Mouse (Mus musculus) cerebellum, postnatal 36 days (tissue): ENCODE measurements around the gene Gm10190.
"Not testable (repeated sequence)": the region's sequence is repeated elsewhere in the genome, so short reads cannot be mapped to it uniquely, and the experiment has no call there.

ENCODE experiments used
- DNase-seq, 2 experiments: peaks; one replicate each; pipeline ENCODE4 v3.0.0; 2021 to 2022; ENCODE audit warnings: mixed read lengths in 2 of 2

Gm10190 gene

DNA sequence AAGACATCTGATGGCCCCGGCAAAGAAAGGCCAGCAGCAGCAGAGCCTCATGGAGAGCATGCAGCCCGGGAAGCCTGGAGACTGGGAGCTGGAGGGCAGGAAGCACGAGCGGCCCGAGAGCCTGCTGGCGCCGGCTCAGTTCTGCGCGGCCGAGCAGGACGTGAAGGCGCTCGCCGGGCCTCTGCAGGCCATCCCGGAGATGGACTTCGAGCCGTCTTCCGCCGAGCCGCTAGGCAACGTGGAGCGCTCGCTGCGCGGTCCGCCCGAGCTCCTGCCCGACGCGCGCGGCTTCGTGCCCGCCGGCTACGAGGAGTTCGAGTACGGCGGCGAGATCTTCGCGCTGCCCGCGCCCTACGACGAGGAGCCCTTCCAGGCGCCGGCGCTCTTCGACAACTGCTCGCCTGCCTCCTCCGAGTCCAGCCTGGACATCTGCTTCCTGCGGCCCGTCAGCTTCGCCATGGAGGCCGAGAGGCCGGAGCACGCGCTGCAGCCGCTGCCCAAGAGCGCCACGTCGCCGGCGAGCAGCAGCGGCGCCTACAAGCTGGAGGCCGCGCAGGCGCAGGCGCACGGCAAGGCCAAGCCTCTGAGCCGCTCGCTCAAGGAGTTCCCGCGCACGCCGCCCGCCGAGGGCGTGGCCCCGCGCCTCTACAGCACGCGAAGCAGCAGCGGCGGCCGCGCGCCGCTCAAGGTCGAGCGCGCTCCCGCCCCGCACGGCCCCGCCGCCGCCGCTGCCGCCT, at the start of gene Gm10190:
Gene Gm10190, minus strand, starts transcription at position 553 of the 737 bp plus-strand sequence.
- peak; percentile 77 to 85 for DNase-seq

DNA sequence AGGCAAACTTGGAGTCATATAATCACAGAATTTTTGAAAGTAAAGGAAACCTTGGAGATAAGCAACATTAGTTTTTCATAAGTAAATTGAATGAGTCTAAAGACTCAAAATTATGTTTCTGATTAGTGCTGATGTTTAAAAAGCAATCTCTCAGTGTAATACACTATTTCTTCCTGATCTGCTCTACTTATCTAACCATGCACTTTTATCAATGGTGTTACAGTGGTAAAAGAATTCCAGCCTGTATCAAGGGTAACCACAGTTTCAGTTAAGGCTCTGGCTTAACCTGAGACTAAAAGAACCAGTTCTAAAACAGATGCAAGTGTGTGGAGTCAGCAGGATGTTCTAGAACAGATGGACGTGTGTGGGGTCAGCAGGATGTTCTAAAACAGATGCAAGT, 47.7 kb upstream of the Gm10190 start:
- DNase-seq: no peak

DNA sequence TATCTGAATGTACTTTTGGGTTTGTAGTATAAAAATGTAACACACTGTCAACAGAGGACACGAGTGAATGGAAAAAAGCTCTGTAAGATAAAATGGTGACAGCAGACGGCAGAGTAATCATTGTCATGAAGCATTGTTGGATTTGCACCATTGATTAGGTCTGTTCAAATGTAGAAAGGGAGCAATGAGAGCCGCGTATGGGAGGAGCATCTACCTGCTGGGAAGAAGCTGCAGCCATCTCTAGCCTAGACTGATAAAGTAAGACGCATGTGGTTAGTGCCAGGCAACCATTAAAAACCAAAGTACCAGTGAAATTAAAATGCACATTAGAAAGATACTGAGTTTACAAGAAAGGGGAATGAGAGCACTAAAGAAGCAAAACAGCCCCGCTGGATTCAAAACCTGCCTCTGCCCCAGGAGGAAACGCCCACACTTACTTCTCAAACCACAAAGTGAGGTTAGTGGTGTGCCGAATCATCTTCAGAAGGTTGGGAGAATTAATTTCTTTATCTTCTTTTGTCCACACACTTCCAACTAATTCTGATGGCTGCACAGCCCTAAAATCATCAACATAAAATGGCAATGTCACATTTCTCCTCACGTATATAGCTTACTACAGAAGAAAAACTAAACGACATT, 45.4 kb upstream of the Gm10190 start:
- no peak for DNase-seq

DNA sequence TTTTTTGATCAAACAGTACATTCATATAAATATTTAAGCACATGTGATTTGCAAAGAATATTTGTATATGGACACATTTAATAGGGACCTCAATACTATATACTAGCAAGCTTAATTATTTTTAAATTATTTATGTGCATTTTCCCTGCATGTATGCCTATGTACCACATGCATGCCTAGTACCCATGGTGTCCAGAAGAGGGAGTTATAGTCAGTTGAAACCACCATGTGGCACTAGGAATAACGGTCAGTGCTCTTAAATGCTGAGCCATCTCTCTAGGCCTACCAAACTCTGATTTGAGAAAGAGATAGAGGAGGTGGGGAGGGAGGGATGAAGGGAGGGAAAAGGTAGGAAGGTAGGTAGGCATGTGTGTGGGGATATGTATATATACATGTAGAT, 37.8 kb upstream of the Gm10190 start:
- DNase-seq: no peak

DNA sequence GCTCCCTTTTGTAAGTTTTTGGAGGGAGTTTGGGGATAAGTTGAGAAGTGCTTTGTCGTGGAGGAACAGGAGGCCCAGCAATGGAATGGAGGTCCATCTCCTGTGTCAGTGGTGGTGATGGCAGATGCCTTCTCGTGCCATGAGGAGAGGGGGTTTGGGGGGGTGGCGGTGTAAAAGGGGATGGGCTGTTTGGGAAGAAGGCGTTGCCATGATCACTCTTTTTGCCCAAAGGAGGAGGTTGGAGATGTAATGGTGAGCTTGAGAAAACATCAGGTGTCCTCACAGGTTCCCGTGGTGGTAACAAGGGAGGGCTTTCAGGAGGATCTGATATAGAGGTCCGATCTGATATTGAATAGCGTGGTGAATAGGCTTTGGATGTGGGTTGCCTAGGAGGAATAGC, 24.9 kb upstream of the Gm10190 start:
- no peak for DNase-seq

DNA sequence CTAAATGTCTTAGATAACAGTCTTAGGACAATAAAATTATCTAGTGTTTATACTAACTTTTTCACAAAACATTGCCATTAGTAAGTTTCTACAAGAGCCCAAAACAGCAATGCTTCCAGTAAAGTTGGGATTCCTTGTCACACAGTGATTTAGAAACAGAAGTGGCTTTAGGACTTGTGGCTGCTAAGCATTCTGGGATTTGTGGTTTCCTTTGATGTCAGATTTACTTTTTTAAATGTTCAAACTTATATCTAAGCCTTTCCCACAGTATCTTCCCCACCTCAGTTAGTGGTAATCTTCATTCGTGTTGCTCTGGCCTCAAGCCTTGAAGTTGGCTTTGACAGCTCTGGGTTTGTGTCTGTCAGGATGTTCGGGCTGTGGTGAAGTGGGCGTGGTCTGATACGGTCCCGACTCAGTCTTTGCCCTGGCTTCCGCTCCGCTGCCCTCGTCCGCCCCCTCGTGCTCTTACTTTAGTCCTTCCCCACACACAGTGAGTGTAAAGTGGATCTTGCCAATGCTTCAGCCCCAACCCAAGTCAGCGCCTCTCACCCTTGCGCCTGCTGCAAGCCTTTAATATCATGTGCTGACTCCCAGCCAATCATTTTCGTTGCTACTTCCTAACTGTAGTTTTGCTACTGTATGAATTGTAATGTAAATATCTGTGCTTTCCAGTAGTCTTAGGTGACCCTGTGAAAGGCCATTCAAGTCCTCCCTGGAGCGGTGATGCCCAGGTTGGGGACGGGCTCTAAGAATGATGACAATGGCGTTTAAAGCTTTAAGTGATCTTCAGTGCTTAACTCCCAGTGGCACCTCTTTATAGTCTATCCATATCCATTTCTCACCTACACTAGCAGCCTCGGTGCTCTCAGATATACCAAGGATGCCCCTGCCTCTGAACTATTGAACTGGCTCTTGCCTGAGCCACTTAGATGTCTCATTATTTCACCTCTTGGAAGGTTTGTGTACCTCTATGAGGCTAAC, 18.4 kb upstream of the Gm10190 start:
- DNase-seq: peak in 1 of 2 experiments; percentile 8

DNA sequence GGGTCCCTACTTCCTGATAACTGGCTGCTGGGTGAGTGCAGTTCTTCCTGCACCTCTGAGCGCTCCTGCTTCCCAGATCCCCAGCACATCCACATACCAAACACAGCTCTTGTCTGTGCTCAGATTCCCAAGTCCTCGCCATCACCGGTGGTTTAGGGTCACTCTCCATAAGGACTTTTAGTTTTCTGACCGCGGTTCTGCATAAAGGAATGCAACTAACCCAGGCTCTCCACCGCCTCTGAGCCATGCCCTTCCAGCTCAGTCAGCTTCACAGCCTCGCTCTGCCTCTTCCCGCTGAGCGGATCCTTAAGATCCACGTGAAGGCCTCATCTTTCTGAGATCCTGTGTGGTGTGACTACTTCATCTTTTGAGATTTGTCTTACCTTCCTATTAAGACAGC, 16.7 kb upstream of the Gm10190 start:
- DNase-seq: no peak

DNA sequence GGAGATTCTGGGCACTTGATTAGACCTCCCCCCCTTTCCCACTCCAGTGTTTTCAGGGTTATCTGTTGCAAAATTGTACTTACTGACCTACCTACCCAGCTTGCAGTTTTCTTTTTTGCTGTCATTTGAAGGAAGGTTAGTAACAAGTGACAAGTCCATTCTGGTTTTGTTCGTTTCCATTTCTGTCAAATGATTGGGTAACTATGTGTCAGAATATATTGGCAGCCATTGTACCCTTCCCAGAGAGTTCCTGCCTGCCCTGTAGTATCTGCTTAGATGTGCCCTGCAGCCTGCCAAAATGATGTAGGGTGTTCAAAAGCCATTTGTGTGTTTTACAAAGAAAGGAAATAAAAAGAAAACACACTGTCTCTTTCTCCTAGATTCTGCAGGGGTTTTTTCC, 12.3 kb upstream of the Gm10190 start:
- no peak for DNase-seq

DNA sequence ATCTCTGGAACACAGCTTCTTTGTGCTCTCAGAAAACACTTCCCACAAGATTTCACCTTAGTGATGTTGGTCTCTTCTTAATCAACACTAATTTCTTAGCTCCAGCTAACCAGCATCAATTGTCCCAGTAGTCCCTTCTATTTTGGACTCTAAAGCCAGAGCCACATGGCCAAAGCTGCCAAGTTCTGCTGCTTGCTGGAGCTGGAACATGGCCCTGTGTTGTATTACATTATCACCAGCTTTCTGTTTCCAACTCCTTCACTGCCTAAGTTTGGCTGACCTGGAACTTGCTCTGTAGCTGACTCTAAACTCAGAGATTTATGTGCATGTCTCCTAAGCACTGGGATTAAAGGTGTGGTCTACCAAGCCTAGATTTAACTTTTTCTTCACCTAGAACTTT, 5.0 kb upstream of the Gm10190 start:
- DNase-seq: not testable (repeated sequence)

DNA sequence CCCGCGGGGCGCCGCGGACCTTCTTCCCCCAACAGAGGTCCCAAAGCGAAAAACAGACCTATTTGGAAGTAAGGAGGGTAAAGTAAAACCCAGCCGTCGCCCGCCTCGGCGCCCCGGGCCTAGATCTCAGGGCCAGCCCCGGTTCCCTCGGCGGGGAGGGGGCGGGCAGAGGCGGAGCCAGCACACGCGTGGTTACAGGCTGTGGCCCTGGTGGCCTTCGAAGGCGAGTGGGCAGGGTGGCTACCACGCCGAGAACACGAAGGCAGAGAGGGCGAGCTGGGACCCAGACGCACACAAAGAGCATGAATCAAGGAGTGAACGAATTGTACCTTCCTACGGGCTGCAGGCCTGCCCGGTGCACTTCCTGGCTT, 370 bp upstream of the Gm10190 start:
- DNase-seq: no peak

DNA sequence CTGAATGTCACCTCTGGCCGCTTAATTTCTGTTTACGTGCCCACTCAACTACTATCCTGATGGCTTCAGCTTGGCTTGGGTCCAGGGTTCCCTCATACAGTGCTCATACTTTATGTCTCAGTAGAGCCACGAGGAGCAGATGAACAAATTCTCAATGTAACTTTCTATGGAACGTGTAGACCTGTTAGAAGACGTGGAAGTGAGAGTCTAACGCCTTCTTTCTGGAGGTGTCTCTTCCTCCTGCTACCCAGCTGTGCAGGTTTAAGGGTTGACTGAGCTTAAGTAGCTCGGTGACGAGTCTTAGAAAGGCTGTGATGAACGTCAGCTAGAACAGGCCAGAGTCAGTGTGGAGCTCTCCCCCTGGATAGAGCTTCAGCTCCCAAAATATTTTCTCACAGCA, 4.7 kb downstream of the Gm10190 start:
- DNase-seq: no peak

DNA sequence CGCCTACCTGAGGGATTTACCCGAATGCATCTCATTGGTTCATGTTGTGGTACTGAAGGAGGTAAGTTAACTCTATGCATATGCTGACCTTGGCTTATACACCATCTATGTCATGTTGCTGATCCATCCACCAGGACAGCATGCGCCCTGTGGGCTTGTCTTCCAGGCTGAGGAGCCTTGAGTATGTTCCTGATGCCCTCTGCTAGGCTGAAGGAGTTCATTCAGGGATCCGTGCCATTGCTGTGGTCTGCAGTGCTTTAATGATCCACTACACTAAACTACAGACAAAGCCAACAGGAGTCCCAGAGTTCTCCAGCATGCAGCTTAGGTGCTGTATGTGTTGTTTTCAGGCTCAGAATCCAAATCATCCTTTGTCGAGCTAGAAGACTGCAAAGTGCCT, 6.1 kb downstream of the Gm10190 start:
- DNase-seq: peak in 1 of 2 experiments; percentile 7

DNA sequence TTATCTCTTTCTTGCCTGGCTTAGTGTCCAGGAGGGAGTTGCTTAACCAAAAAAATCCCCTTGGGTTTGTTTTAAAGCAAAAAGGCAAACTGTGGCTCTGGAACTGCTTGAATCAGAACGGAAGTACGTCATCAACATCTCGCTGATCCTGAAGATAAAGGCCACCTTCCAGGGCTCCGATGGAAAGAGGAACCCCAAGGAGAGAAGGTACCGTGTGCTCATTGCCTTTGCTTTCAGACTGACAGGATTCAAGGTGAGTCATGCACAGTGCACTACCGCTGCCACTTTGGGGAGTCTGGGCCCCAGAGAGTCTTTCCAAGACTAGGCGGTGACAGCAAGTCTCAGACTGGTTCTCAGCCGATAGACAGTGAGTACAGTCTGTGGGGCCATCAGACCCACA, 13.1 kb downstream of the Gm10190 start:
- no peak for DNase-seq

DNA sequence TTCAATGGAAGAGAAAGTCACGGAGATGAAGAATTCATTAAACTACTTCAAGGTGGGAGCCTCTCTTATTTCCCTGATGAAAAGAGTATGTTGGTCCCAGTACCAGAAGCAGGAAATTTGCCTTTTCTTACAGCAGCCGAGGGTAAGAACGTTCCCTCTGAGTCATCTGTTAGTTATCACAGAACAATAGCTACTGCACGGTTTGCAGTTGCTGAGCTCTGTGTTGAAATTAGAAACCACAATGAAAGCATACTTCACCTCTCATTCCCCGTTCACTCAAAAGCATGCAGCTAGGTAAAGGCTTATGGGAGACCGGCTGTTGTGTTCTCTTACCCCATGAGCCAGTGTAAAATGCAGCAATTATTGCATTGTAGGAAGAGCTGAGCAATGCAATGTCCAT, 26.1 kb downstream of the Gm10190 start:
- DNase-seq: no peak

DNA sequence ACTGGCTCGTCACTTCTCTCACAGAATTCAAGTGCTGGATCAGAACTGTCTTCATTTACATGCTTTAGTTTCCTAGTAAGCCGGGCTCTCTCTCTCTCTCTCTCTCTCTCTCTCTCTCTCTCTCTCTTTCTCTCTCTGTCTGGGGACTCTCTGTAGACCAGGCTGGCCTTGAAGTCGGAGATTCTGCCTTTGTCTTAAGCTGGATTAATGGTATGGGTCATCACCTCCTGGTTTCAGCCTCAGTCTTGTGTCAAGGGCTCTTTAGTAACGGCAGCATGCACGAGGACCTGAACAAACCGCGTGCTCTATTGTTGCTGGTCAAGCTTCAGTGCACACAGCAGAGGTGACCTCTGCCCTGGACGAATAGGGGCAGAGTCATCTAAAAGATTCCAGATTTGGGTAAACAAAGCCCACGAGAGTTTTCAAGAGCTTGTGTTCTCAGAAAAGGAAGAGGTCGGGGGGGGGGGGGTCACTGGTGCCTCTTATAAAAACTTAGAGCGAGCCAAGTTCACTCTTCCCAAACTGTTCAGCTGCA, 26.7 kb downstream of the Gm10190 start:
- no peak for DNase-seq

DNA sequence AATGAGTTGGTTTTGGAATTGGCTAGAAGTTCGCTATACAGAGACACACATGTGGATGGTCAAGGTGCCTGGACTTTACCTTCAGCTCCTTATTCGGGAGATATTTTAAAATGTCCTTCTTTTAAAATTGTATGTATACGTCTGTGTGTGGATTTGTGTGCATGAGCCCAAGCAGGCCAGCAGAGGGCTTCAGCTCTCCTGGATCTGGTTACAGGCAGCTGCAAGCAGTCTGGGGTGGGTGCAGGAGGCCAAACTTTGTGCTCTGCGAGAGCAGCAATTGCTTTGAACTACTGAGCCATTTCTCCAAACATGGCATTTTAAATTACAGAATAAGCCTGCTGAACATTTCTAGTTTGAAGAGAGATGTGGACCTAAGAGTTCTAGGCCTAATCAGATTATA, 28.1 kb downstream of the Gm10190 start:
- DNase-seq: no peak

DNA sequence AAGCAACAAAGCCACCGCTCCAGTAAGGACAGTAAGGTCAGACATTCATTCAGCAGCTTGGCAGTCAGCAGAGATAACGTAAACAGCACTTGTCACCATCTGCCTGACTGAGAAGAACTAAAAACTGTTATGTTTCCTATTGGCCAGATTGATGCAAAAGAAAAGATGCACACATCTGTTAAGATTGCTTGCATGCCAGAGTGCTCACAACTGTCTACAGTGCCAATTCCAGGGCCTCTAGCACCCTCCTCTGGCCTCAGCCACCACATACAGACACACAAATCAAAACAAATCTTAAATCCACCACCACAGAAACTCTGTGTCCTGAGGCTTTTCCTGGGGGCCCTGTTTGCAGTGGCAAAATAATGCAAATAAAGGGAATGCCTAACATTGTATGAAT, 41.0 kb downstream of the Gm10190 start:
- no peak for DNase-seq

DNA sequence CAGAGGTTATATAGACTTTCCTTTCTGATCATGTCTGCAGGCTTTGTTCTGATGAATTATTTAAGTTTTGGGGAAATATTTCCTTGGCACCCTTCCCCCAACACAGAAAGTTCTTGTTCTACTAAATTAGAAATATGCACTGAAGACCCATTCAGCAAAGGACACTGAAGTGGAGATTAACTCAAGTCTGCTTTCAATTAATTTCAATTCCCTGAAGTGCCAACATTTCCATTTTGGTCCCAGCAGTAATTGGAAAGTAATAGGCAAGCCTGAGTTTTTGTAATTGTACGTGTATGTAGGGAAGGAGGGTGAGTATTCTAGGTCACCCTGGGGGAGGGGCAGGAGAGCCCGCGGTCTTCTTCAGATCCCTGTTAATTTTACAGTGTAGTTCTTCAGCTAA, 46.9 kb downstream of the Gm10190 start:
- no peak for DNase-seq

DNA sequence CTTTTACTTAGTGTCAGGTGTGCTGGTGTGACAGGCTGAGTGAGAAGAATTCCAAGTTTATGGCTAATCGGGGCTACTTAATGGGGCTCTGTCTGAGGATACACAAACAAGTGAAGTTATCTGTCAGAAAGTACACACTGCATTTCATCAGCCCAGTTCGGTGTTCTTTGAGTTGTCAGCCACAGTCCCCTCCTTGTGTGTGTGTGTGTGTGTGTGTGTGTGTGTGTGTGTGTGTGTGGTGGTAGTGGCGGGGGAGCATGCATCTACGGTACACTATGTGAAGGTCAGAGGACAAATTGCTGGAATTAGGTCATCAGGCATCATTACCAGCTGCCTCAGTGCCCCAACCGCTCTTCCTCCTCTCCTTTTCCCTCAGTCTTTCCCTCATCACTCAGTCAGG, 47.9 kb downstream of the Gm10190 start:
- no peak for DNase-seq

DNA sequence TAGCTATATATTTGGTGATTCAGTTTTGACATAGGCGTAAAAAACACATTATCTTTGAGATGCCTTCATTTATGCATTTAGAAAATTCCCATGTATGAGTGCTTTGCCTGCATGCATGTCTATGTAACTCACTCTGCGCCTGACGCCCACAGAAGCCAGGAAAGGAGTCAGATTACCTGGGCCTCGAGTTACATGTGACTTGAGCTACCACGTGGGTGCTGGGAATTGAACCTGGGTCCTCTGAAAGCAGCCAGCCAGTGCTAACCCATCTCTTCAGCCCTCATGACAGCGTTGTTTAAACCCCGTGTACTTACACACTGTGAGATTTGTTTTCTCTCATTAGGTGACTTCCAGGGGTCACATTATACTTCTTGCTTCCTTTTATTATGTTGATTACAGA, 48.8 kb downstream of the Gm10190 start:
- DNase-seq: no peak

DNA sequence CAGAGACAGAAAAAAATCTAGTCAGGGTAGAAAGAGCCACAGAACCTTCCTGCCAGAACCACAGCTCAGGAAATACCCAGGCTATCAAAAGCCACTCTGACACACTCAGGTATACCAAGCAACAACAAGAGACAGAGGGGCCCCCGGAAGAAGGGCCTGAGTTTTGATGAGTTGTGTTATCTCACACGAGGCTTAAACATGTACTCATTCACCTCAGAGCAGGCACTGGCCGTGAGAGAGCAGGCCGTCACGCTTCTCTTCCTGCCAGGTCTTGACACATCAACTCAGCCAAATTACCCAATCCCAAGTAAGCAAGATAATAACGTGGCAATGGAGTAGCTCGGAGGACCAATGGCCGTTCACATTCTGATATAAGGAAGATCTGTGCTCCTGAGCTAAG, 49.7 kb downstream of the Gm10190 start:
- no peak for DNase-seq
